Mouse (Mus musculus) forebrain, embryonic 12.5 days (tissue): ENCODE measurements around the gene Lpcat3. TPM values are rescaled to one million over a fixed set of nuclear protein-coding genes. Genes with fewer than 3 reads are reported as not detected.
"Not testable (repeated sequence)": the region's sequence is repeated elsewhere in the genome, so short reads cannot be mapped to it uniquely, and the experiment has no call there.

Experiments
- ATAC-seq: fragments of 200-750 bp; cut with Nextera tagmentation; 2 replicates; pipeline ENCODE4 v1.8.0; 2017; ENCODE audit warnings: moderate TSS enrichment; ENCODE audit not compliant: low FRiP score
- H3K27ac ChIP-seq: fragments of 300-500 bp; sonication (generic); 2 replicates; pipeline ENCODE4 v1.5.1; 2016; ENCODE audit warnings: mild to moderate bottlenecking
- H3K27me3 ChIP-seq: fragments of 300-500 bp; sonication (generic); 2 replicates; pipeline ENCODE4 v1.6.1; 2016; ENCODE audit warnings: mild to moderate bottlenecking
- H3K36me3 ChIP-seq: fragments of 300-500 bp; sonication (generic); replicated peaks from 2 replicates; pipeline ENCODE4 v1.6.1; 2016; ENCODE audit warnings: mild to moderate bottlenecking
- H3K4me1 ChIP-seq: fragments of 300-500 bp; sonication (generic); 2 replicates; pipeline ENCODE4 v1.6.1; 2016
- H3K4me2 ChIP-seq: fragments of 300-500 bp; sonication (generic); 2 replicates; pipeline ENCODE4 v1.6.1; 2016; ENCODE audit warnings: mild to moderate bottlenecking, moderate library complexity
- H3K4me3 ChIP-seq: fragments of 300-500 bp; sonication (generic); replicated peaks from 2 replicates; pipeline ENCODE4 v1.5.1; 2016; ENCODE audit warnings: mild to moderate bottlenecking
- H3K9ac ChIP-seq: fragments of 300-500 bp; sonication (generic); 2 replicates; pipeline ENCODE4 v1.6.1; 2016; ENCODE audit warnings: mild to moderate bottlenecking
- H3K9me3 ChIP-seq: fragments of 300-500 bp; sonication (generic); 2 replicates; pipeline ENCODE4 v1.6.1; 2016
- WGBS: fragments of 180-500 bp; shearing (Covaris S2); methylation state at CpG from one replicate; pipeline ENCODE4 v1.1.7; 2016; 5-methylcytosine and 5-hydroxymethylcytosine counted together
- polyA plus RNA-seq: library from polyadenylated mRNA; unstranded; fragments of >200 nt; fragmentation: Nextera tagmentation; extraction: Ambion mirVana; gene quantifications from 2 replicates; pipeline ENCODE4 v1.2.1, GENCODE M21; 2016

Gene Lpcat3
- polyA plus RNA-seq, 1 experiment from 2014 or later: 35.0 TPM

DNA sequence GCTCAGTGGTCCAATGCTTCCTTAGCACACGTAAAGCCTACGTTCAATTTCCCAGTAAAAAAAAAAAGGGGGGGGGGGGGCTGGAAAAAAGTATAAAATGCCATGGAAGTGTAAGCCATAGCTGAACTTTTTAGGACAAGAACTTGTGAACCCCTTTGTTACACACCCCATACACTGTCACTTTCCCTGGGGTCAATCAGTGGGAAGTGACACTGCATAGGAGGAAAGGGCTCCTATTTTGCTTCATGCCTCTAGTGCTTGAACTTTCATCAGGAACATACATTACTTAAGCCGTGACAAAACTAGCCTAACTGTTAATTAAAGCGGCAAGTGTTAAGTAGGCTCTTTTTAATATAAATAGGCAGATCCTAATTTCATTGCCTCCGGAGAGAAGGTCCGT, 832 bp upstream of the Lpcat3 start:
- peak overlapping the region; percentile 50; the same call in 1 of the 2 replicates for H3K9ac ChIP-seq

DNA sequence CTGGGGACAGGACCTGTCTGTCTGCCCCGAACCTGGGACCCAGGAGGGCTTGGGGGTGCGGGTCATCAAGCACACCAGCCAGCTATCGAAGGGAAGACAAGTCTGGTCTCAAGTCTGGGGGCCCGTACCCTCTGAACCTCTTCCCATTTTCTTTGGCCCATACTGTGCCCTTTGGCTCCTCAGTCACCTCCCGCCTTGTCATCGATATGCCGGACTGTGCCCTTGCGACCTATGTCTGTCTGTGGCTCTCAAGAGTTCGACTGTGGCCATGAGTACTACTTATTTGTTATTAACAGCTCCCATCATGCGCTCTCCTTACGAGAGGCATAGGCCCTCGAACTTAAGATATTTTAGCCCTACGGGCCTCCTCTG, 583 bp downstream of the Lpcat3 start:
- Histone ChIP-seq H3K4me2 (peak overlapping the region; percentile 61), H3K9me3 (no peaks in the 10 kb centered on the region), H3K4me3 (peak overlapping the region; percentile 58), H3K4me1 (peaks cover 6% of the 10 kb centered on the region; the same call in 1 of the 2 replicates), H3K36me3 (no peaks in the 10 kb centered on the region), H3K27me3 (no peaks in the 10 kb centered on the region), H3K9ac (peak overlapping the region; percentile 46), H3K27ac (peak overlapping the region; percentile 63; the same call in 1 of the 2 replicates)
- ATAC-seq: no peak
- WGBS: 20% methylated on average over 13 of the region's 13 CpGs

More for the DNA sequence above, 832 bp upstream of the Lpcat3 start:
- Histone ChIP-seq H3K36me3 (no peaks in the 10 kb centered on the region), H3K27me3 (no peaks in the 10 kb centered on the region), H3K4me3 (peak overlapping the region; percentile 58), H3K27ac (peak overlapping the region; percentile 63; the same call in 1 of the 2 replicates), H3K4me1 (peaks cover 6% of the 10 kb centered on the region; the same call in 1 of the 2 replicates), H3K4me2 (peak overlapping the region; percentile 61), H3K9me3 (no peaks in the 10 kb centered on the region)
- 27% methylated on average over 6 of the region's 6 CpGs for WGBS
- no peak for ATAC-seq

DNA sequence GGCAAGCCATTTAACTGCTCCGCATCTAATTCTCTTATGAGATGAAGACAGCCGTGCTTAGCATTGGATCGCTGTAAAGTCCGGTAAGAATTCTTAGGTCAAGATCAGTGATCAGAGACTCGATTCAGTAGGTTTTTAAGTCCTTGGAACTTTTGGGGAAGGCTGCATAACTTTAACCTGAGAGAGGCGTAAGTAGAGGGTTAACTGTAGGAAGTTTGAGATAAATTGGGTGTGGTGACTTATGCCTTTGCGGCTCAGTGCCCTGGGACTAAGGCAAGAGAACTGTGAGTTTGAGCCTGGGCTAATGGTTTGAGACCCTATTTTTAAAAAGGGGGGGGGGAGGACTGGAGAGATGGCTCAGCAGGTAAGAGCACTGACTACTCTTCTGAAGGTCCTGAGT, 1.4 kb downstream of the Lpcat3 start:
- H3K4me1 ChIP-seq: peaks cover 6% of the 10 kb centered on the region; the same call in 1 of the 2 replicates
- no peak overlapping the region for H3K27ac ChIP-seq
- no peak overlapping the region for H3K4me3 ChIP-seq
- 95% methylated on average over 7 of the region's 7 CpGs for WGBS
- H3K4me2 ChIP-seq: no peak overlapping the region
- H3K27me3 ChIP-seq: no peaks in the 10 kb centered on the region
- H3K36me3 ChIP-seq: no peaks in the 10 kb centered on the region
- H3K9me3 ChIP-seq: no peaks in the 10 kb centered on the region
- no peak for ATAC-seq
- no peak overlapping the region for H3K9ac ChIP-seq

DNA sequence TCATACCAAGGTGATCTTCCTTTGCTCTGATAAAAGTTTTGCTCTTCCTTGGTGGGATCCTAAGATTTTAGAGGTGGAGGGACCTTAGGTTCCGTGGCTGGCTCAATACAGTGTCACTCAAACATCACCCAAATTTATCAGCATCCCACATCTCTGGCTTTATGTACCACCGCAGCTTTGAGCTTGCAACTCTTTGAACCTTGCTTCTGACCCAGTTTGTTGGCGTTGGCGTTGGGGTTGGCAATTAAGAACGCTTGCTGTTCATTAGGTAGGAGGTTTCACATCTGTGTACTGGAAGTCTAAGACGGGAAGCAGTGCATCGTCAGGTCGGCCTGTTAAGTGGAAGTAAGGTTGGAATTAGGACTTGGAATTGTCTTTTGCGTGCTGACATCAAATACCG, 2.2 kb downstream of the Lpcat3 start:
- 94% methylated on average over 10 of the region's 10 CpGs for WGBS
- H3K9ac ChIP-seq: no peak overlapping the region
- no peak overlapping the region for H3K4me3 ChIP-seq
- H3K4me1 ChIP-seq: peaks cover 6% of the 10 kb centered on the region; the same call in 1 of the 2 replicates
- ATAC-seq: no peak
- no peak overlapping the region for H3K27ac ChIP-seq
- no peaks in the 10 kb centered on the region for H3K9me3 ChIP-seq
- H3K36me3 ChIP-seq: no peaks in the 10 kb centered on the region
- H3K27me3 ChIP-seq: no peaks in the 10 kb centered on the region
- no peak overlapping the region for H3K4me2 ChIP-seq

DNA sequence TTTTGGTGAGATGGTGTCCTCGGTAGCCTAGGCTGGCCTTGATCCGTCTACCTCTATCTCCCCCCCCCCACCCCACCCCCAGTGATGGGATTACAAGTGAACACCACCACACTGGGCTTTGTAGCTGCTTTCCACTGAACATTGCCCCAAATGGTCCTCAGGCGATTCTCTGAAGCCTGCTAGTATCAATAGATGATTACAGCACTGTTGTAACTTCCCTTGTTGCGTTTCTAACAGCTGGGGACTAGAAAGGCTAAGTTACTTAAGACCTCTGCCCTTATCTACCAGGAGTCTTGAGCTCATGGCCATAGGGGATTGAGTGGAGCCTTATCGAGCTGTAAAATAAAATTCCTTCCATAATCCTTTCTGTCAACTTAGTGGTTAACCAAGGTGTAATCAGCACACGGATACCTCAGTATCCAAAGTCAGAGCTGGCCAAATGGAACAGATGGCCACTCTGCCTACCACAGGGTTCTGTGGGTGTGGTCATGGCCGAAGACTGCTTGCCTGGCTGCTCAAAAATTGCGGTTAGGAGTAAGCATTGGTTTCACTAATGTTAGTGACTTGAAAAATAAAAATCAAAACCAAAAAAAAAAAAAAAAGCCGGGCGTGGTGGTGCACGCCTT, 6.5 kb downstream of the Lpcat3 start:
- no peak for ATAC-seq
- WGBS: 92% methylated on average over 11 of the region's 11 CpGs
- H3K9me3 ChIP-seq: no peaks in the 10 kb centered on the region
- no peaks in the 10 kb centered on the region; the same call in none of the 2 replicates for H3K36me3 ChIP-seq
- no peaks in the 10 kb centered on the region for H3K27me3 ChIP-seq
- no peak overlapping the region for H3K27ac ChIP-seq
- H3K4me2 ChIP-seq: no peak overlapping the region
- H3K4me3 ChIP-seq: no peak overlapping the region
- H3K9ac ChIP-seq: no peak overlapping the region
- no peaks in the 10 kb centered on the region for H3K4me1 ChIP-seq

DNA sequence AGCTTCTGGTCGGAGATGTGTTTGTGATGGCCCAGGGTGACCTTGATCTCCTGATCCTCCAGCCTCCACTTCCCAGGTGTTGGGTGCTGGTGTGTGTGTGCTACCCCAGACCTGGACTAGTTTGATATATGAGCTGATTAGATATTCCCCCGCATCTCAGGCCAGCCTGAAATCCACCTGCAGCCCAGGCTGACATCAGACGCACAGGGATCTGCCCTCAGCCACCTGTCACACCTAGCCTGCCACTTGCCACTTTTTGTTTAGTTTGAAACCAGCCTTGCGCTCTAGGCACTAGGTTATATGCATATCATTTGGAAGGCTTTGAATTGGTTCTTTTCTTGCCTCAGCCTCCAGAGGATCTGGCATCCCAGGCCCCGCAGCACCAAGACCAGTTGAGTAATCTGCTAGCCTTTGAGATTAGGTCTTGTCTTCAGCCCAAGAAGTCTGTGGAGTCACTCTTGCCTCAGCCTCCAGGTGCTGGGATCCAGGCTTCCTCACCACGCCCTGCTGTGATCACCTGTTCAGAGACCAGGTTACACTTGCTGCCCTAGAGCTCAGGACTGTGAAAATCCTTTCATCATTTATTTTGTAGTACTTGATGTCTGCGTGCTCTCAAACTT, 7.6 kb downstream of the Lpcat3 start:
- ATAC-seq: no peak
- Histone ChIP-seq H3K4me2 (no peak overlapping the region), H3K4me1 (no peaks in the 10 kb centered on the region), H3K9me3 (no peaks in the 10 kb centered on the region), H3K27me3 (no peaks in the 10 kb centered on the region), H3K9ac (no peak overlapping the region), H3K4me3 (no peak overlapping the region), H3K27ac (no peak overlapping the region), H3K36me3 (no peaks in the 10 kb centered on the region; the same call in none of the 2 replicates)
- WGBS: 93% methylated on average over 7 of the region's 7 CpGs

DNA sequence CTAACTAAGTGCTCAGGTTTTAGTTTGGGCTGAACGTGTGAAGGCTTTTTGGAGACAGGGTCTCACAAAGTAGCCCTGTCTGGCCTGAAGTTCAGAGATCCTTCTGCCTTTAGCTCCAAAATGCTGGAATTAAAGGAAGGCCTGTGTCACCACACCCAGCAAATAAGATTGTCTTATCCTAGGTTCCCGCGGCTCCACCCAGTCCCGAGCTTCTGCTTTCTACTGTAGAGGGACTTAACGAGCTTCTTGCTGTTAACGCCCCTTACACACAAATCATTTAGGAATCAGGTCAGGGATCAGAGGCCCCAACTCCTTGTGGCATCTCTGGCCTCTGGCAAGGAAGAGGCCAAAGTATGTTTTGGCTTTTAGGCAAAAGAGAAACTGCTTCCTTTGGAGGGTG, 9.3 kb downstream of the Lpcat3 start:
- H3K36me3 ChIP-seq: no peaks in the 10 kb centered on the region; the same call in none of the 2 replicates
- no peak overlapping the region for H3K4me3 ChIP-seq
- H3K27me3 ChIP-seq: no peaks in the 10 kb centered on the region
- H3K9ac ChIP-seq: no peak overlapping the region
- 53% methylated on average over 6 of the region's 6 CpGs for WGBS
- ATAC-seq: no peak
- H3K27ac ChIP-seq: no peak overlapping the region
- H3K4me1 ChIP-seq: no peaks in the 10 kb centered on the region
- H3K9me3 ChIP-seq: no peaks in the 10 kb centered on the region
- H3K4me2 ChIP-seq: no peak overlapping the region

DNA sequence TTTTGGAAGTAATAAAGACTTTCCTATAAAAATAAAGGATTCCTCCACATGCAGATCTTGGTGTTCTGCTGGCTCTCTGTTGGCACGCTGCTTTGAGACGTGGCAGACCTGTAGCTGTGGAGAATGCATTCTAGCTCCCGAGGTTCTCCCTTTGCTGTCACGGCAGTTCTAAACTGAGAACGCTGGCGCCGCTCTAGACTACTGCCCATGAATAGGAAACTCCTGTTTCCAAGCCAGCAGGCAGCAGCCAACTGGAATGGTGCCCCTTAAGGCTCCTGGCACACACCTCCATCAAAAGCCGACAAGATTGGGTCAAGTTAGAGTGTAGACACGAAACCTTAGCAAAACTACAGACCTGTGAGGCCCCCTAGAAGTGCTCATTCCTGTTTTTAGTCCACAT, 10.8 kb downstream of the Lpcat3 start:
- no peaks in the 10 kb centered on the region for H3K9me3 ChIP-seq
- 93% methylated on average over 9 of the region's 9 CpGs for WGBS
- H3K27ac ChIP-seq: no peak overlapping the region
- H3K27me3 ChIP-seq: no peaks in the 10 kb centered on the region
- no peak for ATAC-seq
- H3K4me1 ChIP-seq: no peaks in the 10 kb centered on the region
- no peak overlapping the region for H3K4me2 ChIP-seq
- H3K4me3 ChIP-seq: no peak overlapping the region
- no peaks in the 10 kb centered on the region; the same call in none of the 2 replicates for H3K36me3 ChIP-seq
- no peak overlapping the region for H3K9ac ChIP-seq

DNA sequence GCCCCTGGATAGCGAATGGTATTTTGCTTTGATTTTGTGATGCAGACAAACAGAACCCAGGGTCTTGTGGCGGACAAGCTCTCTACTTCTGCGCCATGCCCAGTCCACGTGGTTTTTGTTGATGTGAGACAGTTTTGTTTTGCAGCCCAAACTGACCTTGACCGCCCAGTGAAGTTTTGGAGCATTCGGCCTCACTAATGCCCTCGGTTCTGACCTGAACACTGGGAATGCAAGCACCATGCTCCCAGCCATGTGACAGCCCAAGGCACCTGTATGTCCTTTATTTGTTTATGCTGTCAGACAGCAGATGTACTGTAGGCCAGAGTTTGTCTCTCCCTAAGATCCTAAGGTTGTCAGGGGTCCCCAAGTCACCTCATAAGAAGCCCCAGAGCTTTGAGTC, 11.8 kb downstream of the Lpcat3 start:
- ATAC-seq: no peak
- no peak overlapping the region for H3K27ac ChIP-seq
- H3K27me3 ChIP-seq: no peaks in the 10 kb centered on the region
- H3K36me3 ChIP-seq: no peaks in the 10 kb centered on the region; the same call in none of the 2 replicates
- no peak overlapping the region for H3K9ac ChIP-seq
- no peaks in the 10 kb centered on the region for H3K9me3 ChIP-seq
- H3K4me1 ChIP-seq: no peaks in the 10 kb centered on the region
- no peak overlapping the region for H3K4me2 ChIP-seq
- no peak overlapping the region for H3K4me3 ChIP-seq
- 95% methylated on average over 7 of the region's 7 CpGs for WGBS

DNA sequence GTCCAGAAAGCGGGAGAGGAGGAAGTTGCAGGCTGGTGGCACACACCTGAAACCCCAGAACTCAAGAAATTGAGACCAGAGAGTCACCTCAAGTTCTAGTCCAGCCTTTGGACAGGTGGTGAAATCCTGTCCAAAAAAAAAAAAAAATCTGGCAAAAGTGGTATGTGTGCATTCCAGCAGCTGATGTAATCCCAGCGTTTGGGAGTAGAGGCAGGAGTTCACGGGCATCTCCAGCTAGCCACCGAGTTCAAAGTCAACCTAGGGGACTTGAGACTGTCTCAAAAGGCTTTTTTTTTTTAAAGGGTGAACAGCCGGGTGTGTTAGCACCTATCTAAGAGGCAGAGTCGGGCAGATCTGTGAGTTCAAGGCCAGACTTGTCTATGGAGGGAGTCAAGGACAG, 13.3 kb downstream of the Lpcat3 start:
- Histone ChIP-seq H3K36me3 (no peaks in the 10 kb centered on the region; the same call in 1 of the 2 replicates), H3K4me3 (no peak overlapping the region), H3K27ac (no peak overlapping the region), H3K9me3 (no peaks in the 10 kb centered on the region), H3K9ac (no peak overlapping the region), H3K4me2 (no peak overlapping the region), H3K27me3 (no peaks in the 10 kb centered on the region), H3K4me1 (no peaks in the 10 kb centered on the region)
- 90% methylated on average over 6 of the region's 6 CpGs for WGBS
- ATAC-seq: no peak

DNA sequence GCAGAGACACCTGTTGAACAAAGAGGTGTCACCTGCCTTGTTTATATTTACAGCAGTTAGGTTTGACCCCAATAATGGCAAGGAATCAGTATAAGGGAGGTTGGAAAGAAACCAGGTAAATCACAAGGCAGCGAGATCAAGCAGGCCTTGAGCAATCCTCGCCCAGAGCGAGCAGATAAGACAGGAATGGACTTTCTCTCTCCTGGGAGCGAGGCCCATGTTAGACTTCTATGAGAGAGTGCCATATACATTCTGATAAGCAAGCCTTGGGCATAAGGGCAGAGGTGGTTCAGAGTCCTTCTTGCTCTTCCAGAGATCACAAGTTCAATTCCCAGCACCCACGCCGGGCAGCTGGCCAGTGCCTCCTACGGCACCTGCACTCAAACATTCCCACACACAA, 15.9 kb downstream of the Lpcat3 start:
- Histone ChIP-seq H3K4me3 (no peak overlapping the region), H3K9me3 (no peaks in the 10 kb centered on the region), H3K36me3 (no peaks in the 10 kb centered on the region; the same call in 1 of the 2 replicates), H3K27me3 (no peaks in the 10 kb centered on the region), H3K4me1 (no peaks in the 10 kb centered on the region), H3K9ac (no peak overlapping the region), H3K27ac (no peak overlapping the region), H3K4me2 (no peak overlapping the region)
- ATAC-seq: no peak
- 97% methylated on average over 7 of the region's 7 CpGs for WGBS

DNA sequence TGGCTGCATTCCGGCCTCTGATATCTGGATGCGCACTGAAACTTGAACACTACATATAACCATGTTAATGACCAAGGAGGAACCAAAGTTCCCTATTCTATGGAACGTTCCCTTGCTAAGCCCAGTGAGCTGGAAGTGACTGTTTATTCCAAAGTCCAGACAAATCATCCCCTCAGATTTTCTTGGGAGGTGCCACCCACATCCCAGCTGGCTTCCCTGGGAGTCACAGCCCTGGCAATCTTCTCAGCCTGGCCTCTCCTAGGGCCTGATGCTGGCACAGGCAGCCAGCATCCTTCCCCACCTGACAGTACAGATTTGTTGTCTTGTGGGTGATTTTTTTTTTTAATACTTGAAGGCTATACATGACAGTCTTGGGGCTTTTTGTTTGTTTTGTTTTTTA, 16.7 kb downstream of the Lpcat3 start:
- Histone ChIP-seq H3K27me3 (no peaks in the 10 kb centered on the region), H3K4me2 (no peak overlapping the region), H3K9ac (no peak overlapping the region), H3K9me3 (no peaks in the 10 kb centered on the region), H3K36me3 (no peaks in the 10 kb centered on the region), H3K27ac (no peak overlapping the region), H3K4me1 (no peaks in the 10 kb centered on the region), H3K4me3 (no peak overlapping the region)
- 98% methylated on average over 3 of the region's 3 CpGs for WGBS
- no peak for ATAC-seq

DNA sequence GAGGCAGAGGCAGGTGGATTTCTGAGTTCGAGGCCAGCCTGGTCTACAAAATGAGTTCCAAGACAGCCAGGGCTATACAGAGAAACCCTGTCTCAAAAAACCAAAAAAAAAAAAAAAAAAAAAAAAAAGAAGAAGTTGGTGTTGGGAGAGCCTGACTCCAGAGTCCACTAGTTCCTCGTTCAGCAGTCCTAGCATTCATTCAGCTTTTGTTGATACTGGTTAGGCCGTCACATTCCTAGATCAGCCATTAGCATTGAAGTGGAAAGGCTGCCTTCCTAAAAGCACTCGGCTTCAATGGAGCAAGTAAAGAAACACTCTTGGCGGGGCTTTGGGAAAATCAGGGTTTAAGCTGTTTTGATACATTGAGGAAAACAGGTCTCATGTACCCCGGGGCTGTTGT, 19.5 kb downstream of the Lpcat3 start:
- not testable (repeated sequence) for H3K27me3 ChIP-seq, H3K4me3 ChIP-seq, H3K9me3 ChIP-seq, H3K4me2 ChIP-seq, H3K4me1 ChIP-seq, H3K27ac ChIP-seq, H3K36me3 ChIP-seq, ATAC-seq, H3K9ac ChIP-seq
- 38% methylated on average over 6 of the region's 6 CpGs for WGBS
